Mouse (Mus musculus) liver, embryonic 11.5 days (tissue): ENCODE results near the gene Deup1. TPM values are rescaled to one million over a fixed set of nuclear protein-coding genes. Genes with fewer than 3 reads are reported as not detected.
A peak's percentile ranks its signal among the peaks of the same experiment; 100 is the strongest.

Experiments
- ATAC-seq: fragments of 200-750 bp; cut with Nextera tagmentation; replicated peaks from 2 replicates; pipeline ENCODE4 v1.8.0; 2017; ENCODE audit warnings: moderate number of reproducible peaks, mild to moderate bottlenecking, moderate TSS enrichment, moderate library complexity; ENCODE audit not compliant: low FRiP score
- DNase-seq: peaks from one replicate; pipeline ENCODE4 v3.0.0-alpha.2; 2017; ENCODE audit warnings: low spot score
- H3K27ac ChIP-seq: fragments of 300-500 bp; sonication (generic); 2 replicates; pipeline ENCODE4 v1.5.1; 2014; ENCODE audit warnings: mild to moderate bottlenecking, low read depth, low read length, control low read depth
- H3K27me3 ChIP-seq: fragments of 300-500 bp; sonication (generic); replicated peaks from 2 replicates; pipeline ENCODE4 v1.6.1; 2014; ENCODE audit warnings: low read length, mixed read lengths; ENCODE audit not compliant: control insufficient read depth, insufficient read depth
- H3K36me3 ChIP-seq: fragments of 300-500 bp; sonication (generic); 2 replicates; pipeline ENCODE4 v1.6.1; 2014; ENCODE audit warnings: mild to moderate bottlenecking, low read length, moderate library complexity, mixed read lengths; ENCODE audit not compliant: control insufficient read depth, insufficient read depth
- H3K4me1 ChIP-seq: fragments of 300-500 bp; sonication (generic); replicated peaks from 2 replicates; pipeline ENCODE4 v1.6.1; 2014; ENCODE audit warnings: low read length, mixed read lengths; ENCODE audit not compliant: control insufficient read depth, insufficient read depth
- H3K4me2 ChIP-seq: fragments of 300-500 bp; sonication (generic); 2 replicates; pipeline ENCODE4 v1.6.1; 2014; ENCODE audit warnings: mild to moderate bottlenecking, control low read depth, moderate library complexity
- H3K4me3 ChIP-seq: fragments of 300-500 bp; sonication (generic); 2 replicates; pipeline ENCODE4 v1.5.1; 2014; ENCODE audit warnings: low read depth, low read length, control low read depth
- H3K9ac ChIP-seq: fragments of 300-500 bp; sonication (generic); 2 replicates; pipeline ENCODE4 v1.6.1; 2014; ENCODE audit warnings: low read depth, low read length, control low read depth
- H3K9me3 ChIP-seq: fragments of 300-500 bp; sonication (generic); 2 replicates; pipeline ENCODE4 v1.6.1; 2016; ENCODE audit warnings: low read length, inconsistent platforms, mixed read lengths; ENCODE audit not compliant: control insufficient read depth
- WGBS: fragments of 180-500 bp; shearing (Covaris S2); extraction: QIAGEN DNeasy Blood & Tissue Kit; methylation state at CpG from one replicate; pipeline ENCODE4 v1.1.7; 2014; 5-methylcytosine and 5-hydroxymethylcytosine counted together
- polyA plus RNA-seq: library from polyadenylated mRNA; unstranded; fragments of >200 nt; fragmentation: Nextera tagmentation; extraction: Ambion mirVana; gene quantifications from 2 replicates; pipeline ENCODE4 v1.2.1, GENCODE M21; 2014

Deup1 gene
- polyA plus RNA-seq, 1 experiment from 2014 or later, result 0.14 TPM

DNA sequence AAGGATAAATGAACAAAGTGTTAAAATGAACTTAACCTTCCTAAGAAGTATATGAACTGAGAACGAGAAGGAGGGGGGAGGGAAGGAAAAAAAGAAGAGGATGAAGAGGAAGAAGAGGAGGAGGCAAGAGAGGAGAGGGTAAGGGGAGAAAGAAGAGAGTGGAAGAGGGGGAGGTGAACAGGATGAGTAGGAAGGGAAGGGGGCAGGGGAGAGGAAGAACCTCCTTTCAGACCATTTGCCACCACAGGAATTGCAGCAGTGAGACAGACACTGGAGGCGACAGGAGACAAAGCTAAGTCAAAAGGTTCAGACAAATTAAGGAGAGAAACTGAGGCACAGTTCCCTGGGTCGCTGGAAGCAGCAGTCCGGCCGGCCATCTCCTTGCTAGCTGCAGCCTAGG is 349 bp downstream of the Deup1 start:
- Histone ChIP-seq H3K27me3 (peaks cover 8% of the 10 kb centered on the region), H3K4me3 (peak overlapping the region; percentile 21; the same call in 1 of the 2 replicates), H3K9ac (no peak overlapping the region), H3K4me2 (peak overlapping the region; percentile 55), H3K4me1 (no peaks in the 10 kb centered on the region; the same call in 1 of the 2 replicates), H3K27ac (no peak overlapping the region), H3K36me3 (no peaks in the 10 kb centered on the region), H3K9me3 (no peaks in the 10 kb centered on the region)
- ATAC-seq (no peak), DNase-seq (no peak)
- 16% methylated on average over 5 of the region's 5 CpGs for WGBS

- WGBS, result 58% methylated on average over 3 of the region's 3 CpGs
- Histone ChIP-seq H3K27ac (no peak overlapping the region), H3K36me3 (no peaks in the 10 kb centered on the region), H3K4me2 (no peak overlapping the region), H3K9me3 (no peaks in the 10 kb centered on the region), H3K4me1 (no peaks in the 10 kb centered on the region; the same call in 1 of the 2 replicates), H3K27me3 (peaks cover 8% of the 10 kb centered on the region), H3K4me3 (no peak overlapping the region), H3K9ac (no peak overlapping the region)
- ATAC-seq, result no peak
- DNase-seq, result peak; percentile 5
Observed at GRCm38 (mm10) chr9:15624739-15625138, 3.0 kb downstream of the Deup1 start.

DNA sequence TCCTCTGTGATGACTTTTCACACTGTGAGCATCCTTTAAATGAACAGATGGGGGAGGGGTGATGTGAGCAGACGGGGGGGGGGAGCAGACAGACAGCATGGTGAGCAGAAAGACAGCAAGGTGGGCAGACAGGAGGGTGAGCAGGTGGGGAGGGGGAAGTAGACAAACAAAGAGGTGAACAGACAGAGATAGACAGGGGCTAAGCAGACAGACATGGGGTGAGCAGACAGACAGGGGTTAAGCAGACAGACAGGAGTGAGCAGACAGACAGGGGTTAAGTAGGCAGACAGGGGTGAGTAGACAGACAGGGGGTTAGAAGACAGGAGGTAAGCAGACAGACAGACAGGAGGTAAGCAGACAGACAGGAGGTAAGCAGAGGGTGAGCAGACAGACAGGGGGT is 8.0 kb downstream of the Deup1 start:
- Histone ChIP-seq H3K36me3 (no peaks in the 10 kb centered on the region), H3K9ac (no peak overlapping the region), H3K4me2 (no peak overlapping the region), H3K27ac (no peak overlapping the region), H3K27me3 (no peaks in the 10 kb centered on the region), H3K4me3 (no peak overlapping the region), H3K9me3 (no peaks in the 10 kb centered on the region), H3K4me1 (no peaks in the 10 kb centered on the region)
- ATAC-seq, result no peak
- no peak for DNase-seq
- 64% methylated on average over 1 of the region's 1 CpGs for WGBS

DNA sequence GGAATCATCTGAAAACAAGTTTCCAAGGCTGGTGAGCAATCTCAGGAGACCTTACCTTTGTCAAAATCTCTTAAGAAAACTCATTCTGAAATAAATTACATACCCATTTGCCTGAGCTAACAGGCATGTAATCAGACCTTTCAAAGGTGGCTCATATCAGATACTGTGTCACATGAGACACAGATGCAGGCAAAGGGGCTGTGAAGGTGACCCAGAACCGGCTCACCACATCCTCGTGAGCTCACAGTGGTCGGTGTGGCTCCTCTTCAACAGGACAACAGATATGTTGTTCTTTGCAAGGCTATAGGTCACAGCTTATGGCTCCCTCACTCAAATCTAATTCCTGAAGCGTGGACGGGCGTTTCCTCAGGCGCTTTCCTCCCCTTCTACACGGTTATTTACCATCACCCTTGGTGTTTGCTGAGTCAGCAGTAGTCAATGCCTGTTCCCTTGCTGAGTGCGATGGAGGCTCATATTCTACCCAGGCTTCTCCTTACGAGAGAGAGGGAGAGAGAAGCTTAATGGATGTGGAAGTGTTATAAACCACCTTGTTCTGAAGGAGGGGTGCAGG is 8.6 kb downstream of the Deup1 start:
- H3K9ac ChIP-seq, result no peak overlapping the region
- H3K36me3 ChIP-seq, result no peaks in the 10 kb centered on the region
- WGBS, result 63% methylated on average over 10 of the region's 10 CpGs
- no peak for ATAC-seq
- H3K27ac ChIP-seq, result no peak overlapping the region
- no peaks in the 10 kb centered on the region for H3K4me1 ChIP-seq
- H3K27me3 ChIP-seq, result no peaks in the 10 kb centered on the region
- H3K4me2 ChIP-seq, result no peak overlapping the region
- H3K4me3 ChIP-seq, result no peak overlapping the region
- no peak for DNase-seq
- H3K9me3 ChIP-seq, result no peaks in the 10 kb centered on the region

- DNase-seq, result no peak
- H3K9me3 ChIP-seq, result no peaks in the 10 kb centered on the region
- H3K27me3 ChIP-seq, result no peaks in the 10 kb centered on the region
- H3K9ac ChIP-seq, result no peak overlapping the region
- no peaks in the 10 kb centered on the region for H3K36me3 ChIP-seq
- WGBS, result 70% methylated on average over 7 of the region's 7 CpGs
- no peak overlapping the region for H3K4me2 ChIP-seq
- no peaks in the 10 kb centered on the region for H3K4me1 ChIP-seq
- no peak overlapping the region for H3K27ac ChIP-seq
- no peak for ATAC-seq
- H3K4me3 ChIP-seq, result no peak overlapping the region
Observed at GRCm38 (mm10) chr9:15617061-15617460, 10.7 kb downstream of the Deup1 start.

DNA sequence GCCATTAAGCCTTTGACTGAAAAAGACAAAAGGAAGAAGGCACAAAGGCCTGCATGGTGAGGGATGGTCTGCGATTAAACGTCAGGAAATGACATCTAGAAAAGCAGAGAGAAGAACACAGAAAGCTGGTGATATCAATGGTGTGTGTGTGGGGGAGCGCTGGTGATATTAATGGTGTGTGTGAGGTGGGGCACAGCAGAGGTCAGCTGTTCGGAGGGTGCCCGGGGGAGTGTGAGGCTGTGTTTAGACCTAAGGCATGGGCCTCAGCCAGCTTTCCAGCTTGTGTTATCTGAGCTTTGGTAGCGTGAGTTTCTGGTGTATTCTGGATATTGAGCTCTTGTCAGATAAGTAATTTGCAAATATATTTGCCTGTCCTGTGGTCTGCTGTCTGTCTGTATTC is 11.3 kb downstream of the Deup1 start:
- no peak overlapping the region for H3K4me2 ChIP-seq
- no peaks in the 10 kb centered on the region for H3K4me1 ChIP-seq
- no peaks in the 10 kb centered on the region for H3K9me3 ChIP-seq
- H3K4me3 ChIP-seq, result no peak overlapping the region
- WGBS, result 68% methylated on average over 6 of the region's 6 CpGs
- H3K36me3 ChIP-seq, result no peaks in the 10 kb centered on the region
- H3K9ac ChIP-seq, result no peak overlapping the region
- no peaks in the 10 kb centered on the region for H3K27me3 ChIP-seq
- H3K27ac ChIP-seq, result no peak overlapping the region
- DNase-seq (peak; percentile 22), ATAC-seq (no peak)

- Histone ChIP-seq H3K9ac (no peak overlapping the region), H3K4me1 (no peaks in the 10 kb centered on the region), H3K36me3 (no peaks in the 10 kb centered on the region), H3K9me3 (no peaks in the 10 kb centered on the region), H3K27ac (no peak overlapping the region), H3K4me2 (no peak overlapping the region), H3K27me3 (no peaks in the 10 kb centered on the region), H3K4me3 (no peak overlapping the region)
- WGBS, result 90% methylated on average over 5 of the region's 5 CpGs
- DNase-seq (no peak), ATAC-seq (no peak)
Observed at GRCm38 (mm10) chr9:15609280-15609930, 18.3 kb downstream of the Deup1 start.

GRCm38 (mm10) chr9:15607601-15608000 is 20.1 kb downstream of the Deup1 start:
- ATAC-seq (no peak), DNase-seq (no peak)
- Histone ChIP-seq H3K9ac (no peak overlapping the region), H3K9me3 (no peaks in the 10 kb centered on the region), H3K4me2 (no peak overlapping the region), H3K36me3 (no peaks in the 10 kb centered on the region), H3K4me1 (no peaks in the 10 kb centered on the region), H3K27ac (no peak overlapping the region), H3K4me3 (no peak overlapping the region), H3K27me3 (no peaks in the 10 kb centered on the region)
- whole genome bisulfite sequencing, result 71% methylated on average over 2 of the region's 2 CpGs

DNA sequence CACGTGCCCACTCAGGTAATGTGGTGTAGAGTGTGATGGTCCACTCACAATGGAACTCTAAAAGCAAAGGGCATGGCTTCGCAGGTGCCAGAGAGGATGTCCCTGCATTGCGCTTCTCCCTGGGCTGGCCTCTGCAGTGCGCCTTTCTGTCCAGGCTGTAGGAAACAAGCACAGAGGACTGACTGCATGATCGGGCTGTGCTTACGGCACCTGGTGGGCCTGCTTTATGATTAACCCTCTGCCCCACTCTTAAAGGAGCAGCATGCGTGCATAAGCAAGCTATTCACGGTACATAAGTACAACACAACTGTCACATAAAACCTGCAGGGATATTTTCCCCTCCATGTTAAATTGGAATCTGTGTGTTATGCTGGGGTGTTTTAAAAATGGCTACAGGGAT is 24.6 kb downstream of the Deup1 start:
- Histone ChIP-seq H3K36me3 (no peaks in the 10 kb centered on the region), H3K9ac (no peak overlapping the region), H3K27ac (no peak overlapping the region), H3K9me3 (no peaks in the 10 kb centered on the region), H3K4me2 (no peak overlapping the region), H3K27me3 (no peaks in the 10 kb centered on the region), H3K4me1 (no peaks in the 10 kb centered on the region), H3K4me3 (no peak overlapping the region)
- DNase-seq, result no peak
- 74% methylated on average over 8 of the region's 8 CpGs for WGBS
- no peak for ATAC-seq
